Mouse (Mus musculus) cerebellum, adult 9-10 months (tissue): ENCODE data around the gene Cep83.
"Not testable (repeated sequence)": the region's sequence is repeated elsewhere in the genome, so short reads cannot be mapped to it uniquely, and the experiment has no call there.

Source experiments
- DNase-seq: peaks from one replicate; pipeline ENCODE4 v3.0.0; 2022

The Cep83 gene

GRCm38 (mm10) chr10:94688420-94689175, at the start of gene Cep83:
Cep83 (plus strand) TSS chr10:94688654.
- peak; percentile 92 for DNase-seq

DNA sequence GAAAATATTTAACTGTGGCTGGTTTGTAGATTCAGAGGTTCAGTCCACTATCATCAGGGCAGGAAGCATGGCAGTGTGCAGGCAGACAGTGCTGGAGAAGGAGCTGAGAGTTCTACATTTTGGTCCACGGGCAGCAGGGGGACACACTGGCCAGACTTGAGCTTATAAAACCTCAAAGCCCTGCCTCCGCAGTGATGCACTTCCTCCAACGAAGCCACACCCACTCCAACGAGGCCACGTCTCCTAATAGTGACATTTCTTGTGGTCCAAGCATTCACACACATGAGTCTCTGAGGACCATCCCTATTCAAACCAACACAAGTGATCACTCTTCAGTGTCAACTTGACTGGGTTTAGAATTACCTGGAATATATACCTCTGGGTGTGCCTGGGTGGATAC, 49.2 kb upstream of the Cep83 start:
- no peak for DNase-seq

DNA sequence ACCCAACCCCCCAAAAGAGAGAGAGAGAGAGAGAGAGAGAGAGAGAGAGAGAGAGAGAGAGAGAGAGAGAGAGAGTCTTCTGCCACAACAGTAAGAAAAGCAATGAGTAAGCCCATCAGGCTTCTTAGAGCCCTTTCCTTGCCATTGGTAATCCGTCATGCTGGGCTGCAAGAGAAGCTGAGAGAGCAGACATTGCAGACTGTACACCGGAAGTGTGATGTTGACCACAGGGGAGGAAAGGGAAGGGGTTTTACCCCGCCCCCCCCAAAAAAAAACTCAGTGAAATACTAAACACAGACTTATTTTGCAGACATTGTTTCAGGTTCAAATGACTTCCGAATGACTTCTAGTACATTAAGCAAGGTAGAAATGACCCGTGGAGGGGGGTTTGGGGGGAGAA, 48.4 kb upstream of the Cep83 start:
- DNase-seq, result no peak

- no peak for DNase-seq
Measured at GRCm38 (mm10) chr10:94664036-94664435, 24.4 kb upstream of the Cep83 start.

GRCm38 (mm10) chr10:94664455-94664854, 24.0 kb upstream of the Cep83 start:
- no peak for DNase-seq

DNA sequence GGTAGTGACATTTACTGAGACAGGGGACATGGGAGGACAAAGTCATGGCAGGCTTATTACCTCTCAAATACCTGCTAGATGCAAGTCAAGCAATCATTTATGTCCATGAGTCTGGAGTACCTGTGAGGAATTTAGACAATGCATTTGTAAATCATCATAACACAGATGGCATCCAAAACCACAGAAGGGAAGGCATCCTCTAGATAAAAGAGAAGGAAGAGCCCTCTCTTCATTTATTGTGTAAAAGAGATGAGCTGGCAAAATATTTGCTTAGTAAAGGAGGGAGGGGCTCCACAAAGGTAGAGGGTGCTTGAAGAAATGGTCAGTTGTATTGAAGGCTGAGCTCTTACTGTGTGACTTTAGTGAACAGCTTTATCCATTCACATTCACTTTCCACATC, 20.3 kb upstream of the Cep83 start:
- no peak for DNase-seq

- DNase-seq, result no peak
Measured at GRCm38 (mm10) chr10:94687801-94688419, 544 bp upstream of the Cep83 start.

DNA sequence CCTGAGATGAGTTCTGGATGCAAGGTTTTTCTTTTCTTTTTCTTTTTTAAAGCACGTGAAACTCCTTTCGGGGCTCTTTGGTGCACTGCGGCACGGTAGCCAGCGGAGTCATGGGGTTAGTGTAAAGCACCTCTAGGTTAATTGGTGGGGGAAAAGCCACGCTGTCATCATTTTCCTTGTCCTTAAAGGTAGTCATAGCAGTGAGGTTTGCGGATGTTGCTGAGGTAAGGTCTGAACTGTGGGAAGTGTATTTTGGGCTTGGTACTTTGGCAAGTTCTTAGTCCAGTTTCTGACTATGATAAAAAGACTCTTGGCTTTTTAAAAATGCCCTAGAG, 689 bp downstream of the Cep83 start:
- no peak for DNase-seq

DNA sequence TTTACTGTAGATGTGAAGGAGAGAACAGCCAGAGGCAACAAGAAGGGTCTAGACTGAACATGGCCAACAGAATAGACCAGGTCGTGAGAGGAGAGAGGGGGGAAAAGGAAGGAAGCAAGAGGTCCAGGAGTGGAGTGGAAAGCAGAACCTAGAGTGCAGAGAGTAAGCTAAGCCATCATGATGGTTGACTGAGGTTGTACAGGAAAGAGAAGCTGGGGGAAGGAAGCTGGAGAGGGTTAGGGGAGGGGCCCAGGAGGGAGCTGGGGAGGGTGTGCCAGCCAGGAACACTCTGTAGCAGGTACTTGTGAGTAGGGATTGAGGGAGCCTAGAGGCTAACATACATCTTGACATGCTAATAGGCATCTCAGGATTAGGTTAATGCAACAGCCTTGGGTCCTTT, 1.9 kb downstream of the Cep83 start:
- peak; percentile 7 for DNase-seq

- no peak for DNase-seq
Measured at GRCm38 (mm10) chr10:94692163-94692562, 3.7 kb downstream of the Cep83 start.

- no peak for DNase-seq
Measured at GRCm38 (mm10) chr10:94705643-94706258, 17.3 kb downstream of the Cep83 start.

DNA sequence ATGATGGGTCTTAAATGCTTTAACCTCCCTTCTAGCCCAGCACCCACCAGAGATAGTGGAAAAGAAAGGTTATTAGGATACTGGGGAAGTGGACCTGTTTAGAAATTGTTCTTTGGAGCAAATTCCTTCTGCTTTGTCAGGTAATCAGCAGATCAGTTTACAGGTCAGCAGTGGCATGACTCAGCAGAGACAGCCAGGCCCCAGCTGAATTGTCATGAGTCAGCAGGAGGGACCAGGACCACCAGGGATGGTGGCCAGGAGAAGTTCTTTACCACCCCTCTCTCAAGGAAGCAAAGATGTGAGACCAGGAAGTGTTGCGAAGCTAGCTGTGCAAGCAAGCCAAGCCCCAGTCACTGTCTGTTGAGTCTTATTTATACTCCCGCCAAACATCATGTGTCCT, 18.2 kb downstream of the Cep83 start:
- no peak for DNase-seq

DNA sequence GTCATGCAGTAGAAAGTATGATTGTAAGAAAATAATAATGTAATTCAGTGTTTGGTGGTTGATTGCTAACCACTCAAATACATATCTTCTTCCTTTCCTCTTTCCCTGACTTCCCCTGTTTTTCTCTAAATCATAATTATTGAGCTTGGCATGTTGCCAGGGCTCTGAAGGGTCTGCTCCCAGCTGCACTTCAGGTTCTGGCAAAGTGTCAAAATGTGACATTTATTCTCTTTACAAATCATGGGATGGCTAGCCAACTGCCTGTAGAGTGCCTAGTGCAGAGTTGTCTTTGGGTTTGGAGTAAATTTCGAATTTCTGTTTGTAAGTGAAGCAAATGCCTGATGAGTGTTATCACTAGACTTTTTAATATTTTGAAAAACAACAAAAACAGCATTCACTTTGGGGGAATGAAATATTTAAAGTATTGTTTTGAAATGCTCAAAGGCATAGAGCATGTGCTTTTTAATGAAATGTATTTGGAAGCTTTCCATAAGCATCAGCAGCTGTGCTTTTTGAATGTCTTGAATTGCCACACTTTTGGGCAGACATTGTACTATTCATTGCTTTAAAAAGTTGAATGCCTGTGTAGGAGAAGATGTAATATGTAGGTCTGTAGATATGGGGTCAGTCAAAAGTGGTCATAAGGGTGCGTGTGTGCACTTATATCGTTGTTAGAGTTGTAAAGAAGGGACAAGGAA, 21.3 kb downstream of the Cep83 start:
- DNase-seq, result no peak

DNA sequence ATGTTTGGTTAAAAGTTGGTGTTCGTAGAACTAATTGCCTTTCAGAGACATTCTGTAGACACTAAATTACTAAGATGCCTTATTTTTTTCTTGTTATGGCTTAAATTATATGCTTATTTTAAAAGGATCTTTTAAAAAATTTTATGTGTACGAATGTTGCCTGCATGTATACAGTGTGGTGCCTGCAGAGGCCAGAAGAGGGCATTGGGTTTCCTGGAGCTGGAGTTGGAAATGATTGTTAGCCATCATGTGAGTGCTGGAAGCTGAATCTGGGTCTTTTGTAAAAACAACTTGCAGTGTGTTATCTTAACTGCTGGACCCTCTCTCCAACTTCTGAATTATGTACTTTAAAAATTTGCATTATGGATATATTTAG, 21.9 kb downstream of the Cep83 start:
- DNase-seq, result no peak

GRCm38 (mm10) chr10:94720300-94720699, 31.8 kb downstream of the Cep83 start:
- DNase-seq, result no peak

DNA sequence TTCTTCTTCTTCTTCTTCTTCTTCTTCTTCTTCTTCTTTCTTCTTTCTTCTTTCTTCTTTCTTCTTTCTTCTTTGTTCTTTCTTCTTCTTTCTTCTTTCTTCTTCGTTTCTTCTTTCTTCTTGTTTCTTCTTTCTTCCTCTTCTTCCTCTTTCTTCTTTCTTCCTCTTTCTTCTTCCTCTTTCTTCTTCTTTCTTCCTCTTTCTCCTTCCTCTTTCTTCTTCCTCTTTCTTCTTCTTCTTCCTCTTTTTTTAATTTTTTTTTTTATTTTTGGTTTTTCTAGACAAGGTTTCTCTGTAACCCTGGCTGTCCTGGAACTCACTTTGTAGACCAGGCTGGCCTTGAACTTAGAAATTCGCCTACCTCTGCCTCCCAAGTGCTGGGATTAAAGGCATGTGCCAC, 39.6 kb downstream of the Cep83 start:
- not testable (repeated sequence) for DNase-seq

DNA sequence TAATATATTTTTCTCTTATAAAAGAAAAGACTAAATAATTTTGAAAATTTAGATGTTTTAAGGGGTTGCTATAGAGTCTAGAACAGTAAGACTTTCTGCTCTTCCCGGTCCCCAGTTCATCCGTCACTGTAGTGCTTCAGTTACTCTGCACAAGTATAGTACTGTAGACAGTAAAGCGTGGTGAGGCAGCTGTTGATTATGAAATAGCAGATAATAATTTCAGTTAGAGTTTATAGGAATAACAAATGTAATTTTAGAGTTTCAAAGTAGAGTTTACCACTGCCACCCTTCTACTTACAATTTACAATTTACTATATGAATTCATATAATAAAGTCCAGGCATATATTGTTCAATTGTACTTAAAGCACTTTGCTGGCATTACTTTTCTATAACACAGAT, 42.0 kb downstream of the Cep83 start:
- no peak for DNase-seq

- DNase-seq, result no peak
Measured at GRCm38 (mm10) chr10:94734829-94735228, 46.4 kb downstream of the Cep83 start.

DNA sequence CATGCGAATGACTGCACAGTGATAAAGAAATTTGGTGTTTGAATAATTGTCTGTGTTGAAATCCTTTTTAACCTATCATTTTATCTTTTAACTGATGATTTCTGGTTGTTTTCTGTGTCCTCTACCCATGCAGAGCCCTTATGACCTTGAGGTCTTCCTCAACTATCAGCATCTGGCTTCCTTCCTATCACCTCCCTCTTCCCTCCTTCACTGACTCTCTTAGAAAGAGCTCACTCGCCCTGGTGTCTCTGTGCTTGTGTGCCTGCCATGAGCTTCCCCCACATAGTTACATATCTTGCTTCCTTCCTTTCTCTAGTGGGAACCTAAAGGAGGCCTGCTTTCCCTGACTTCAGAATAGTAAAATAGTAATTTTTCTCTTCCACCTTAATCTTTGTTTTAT, 51.8 kb downstream of the Cep83 start:
- DNase-seq, result no peak

GRCm38 (mm10) chr10:94741459-94741858, 53.0 kb downstream of the Cep83 start:
- DNase-seq, result no peak

DNA sequence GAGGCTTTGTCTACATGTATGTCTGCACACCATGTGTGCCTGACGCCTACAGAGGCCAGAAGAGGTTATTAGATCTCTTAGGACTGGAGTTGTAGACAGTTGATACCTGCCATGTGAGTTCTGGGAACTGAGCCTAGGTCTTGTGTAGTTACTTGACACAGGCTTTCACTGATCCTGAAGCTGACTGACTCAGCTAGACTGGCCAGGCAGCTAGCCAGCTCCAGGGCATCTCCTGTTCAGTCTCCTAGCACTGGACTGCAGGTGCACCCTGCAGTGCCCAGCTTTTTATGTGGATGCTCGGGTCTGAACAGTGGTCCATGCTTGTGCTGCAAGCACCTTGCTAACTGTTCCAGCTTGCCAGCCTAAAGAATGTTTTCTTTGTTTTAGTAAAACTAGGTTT, 58.6 kb downstream of the Cep83 start:
- DNase-seq, result peak; percentile 10

GRCm38 (mm10) chr10:94771496-94771895, 83.0 kb downstream of the Cep83 start:
- no peak for DNase-seq

DNA sequence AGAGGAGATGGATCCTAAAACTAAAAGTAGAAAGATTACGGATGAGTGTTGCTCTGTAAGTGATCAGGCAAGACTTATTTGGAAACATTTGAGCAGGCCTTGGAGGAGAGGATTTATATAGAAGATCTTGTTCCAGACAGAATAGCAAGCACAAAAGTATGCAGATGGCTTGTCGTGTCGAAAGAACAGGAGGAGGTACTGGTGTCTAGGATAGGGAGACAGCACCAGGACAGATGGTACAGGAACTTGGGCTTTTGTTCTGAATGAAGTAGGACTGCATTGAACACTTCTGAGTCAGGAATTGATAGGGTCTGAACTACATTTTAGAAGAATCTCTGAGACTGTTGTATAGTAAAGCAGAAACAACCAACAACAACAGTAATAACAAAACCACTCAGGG, 89.1 kb downstream of the Cep83 start:
- no peak for DNase-seq

DNA sequence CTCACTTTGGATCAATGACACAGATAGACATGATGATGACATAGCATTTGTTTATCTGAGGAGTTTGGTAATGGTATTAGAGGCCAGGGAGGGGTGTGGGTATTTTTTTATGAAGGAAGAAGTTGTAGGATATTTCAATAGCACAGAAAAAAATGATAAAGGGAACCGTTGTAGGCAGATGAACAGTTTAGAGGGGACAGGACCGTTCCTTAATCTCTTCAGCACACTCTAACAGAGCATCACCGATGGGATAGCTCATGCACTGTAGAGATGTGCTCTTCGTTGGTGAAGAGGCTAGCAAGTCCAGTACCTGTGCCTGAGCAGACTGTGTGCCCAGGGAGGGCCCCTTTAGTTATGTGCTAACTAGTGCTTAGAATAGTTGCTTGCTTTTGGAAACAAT, 90.9 kb downstream of the Cep83 start:
- DNase-seq, result no peak
